Mouse (Mus musculus) thymus, adult 2 months (tissue): Measurements from ENCODE around the gene Rnf121. TPM values are rescaled to one million over a fixed set of nuclear protein-coding genes. Genes with fewer than 3 reads are reported as not detected.

ENCODE experiments used
- DNase-seq: peaks from one replicate; pipeline ENCODE4 v3.0.0; 2021
- H3K27ac ChIP-seq: fragments of 200-500 bp; 2 replicates; pipeline ENCODE4 v1.5.1; 2012; ENCODE audit warnings: low read length, control low read depth; ENCODE audit not compliant: control insufficient read depth, insufficient read depth
- H3K27me3 ChIP-seq: fragments of 200-500 bp; 2 replicates; pipeline ENCODE4 v1.6.1; 2012; ENCODE audit warnings: mild to moderate bottlenecking, low read length, moderate library complexity, mixed read lengths; ENCODE audit not compliant: control insufficient read depth, insufficient read depth
- H3K36me3 ChIP-seq: fragments of 200-500 bp; 2 replicates; pipeline ENCODE4 v1.6.1; 2012; ENCODE audit warnings: mild to moderate bottlenecking, low read length, moderate library complexity; ENCODE audit not compliant: control insufficient read depth, insufficient read depth
- H3K4me1 ChIP-seq: fragments of 200-500 bp; replicated peaks from 2 replicates; pipeline ENCODE4 v1.6.1; 2012; ENCODE audit warnings: low read length; ENCODE audit not compliant: control insufficient read depth, insufficient read depth
- H3K4me3 ChIP-seq: fragments of 200-500 bp; 2 replicates; pipeline ENCODE4 v1.5.1; 2012; ENCODE audit warnings: mild to moderate bottlenecking, low read length, control low read depth, moderate library complexity; ENCODE audit not compliant: control insufficient read depth, insufficient read depth
- CTCF ChIP-seq: fragments of 200-500 bp; IDR thresholded peaks from 2 replicates; pipeline ENCODE4 v1.5.1; 2012; ENCODE audit warnings: mild to moderate bottlenecking, control low read depth, low read length, moderate library complexity, borderline replicate concordance; ENCODE audit not compliant: control insufficient read depth, poor library complexity, insufficient read depth; ENCODE audit errors: extremely low read depth
- POLR2A ChIP-seq: fragments of 200-500 bp; IDR thresholded peaks from 2 replicates; pipeline ENCODE4 v1.6.1; 2012; ENCODE audit warnings: mild to moderate bottlenecking, low read length, control low read depth, moderate library complexity; ENCODE audit not compliant: control insufficient read depth, poor library complexity, insufficient read depth; ENCODE audit errors: extremely low read depth
- WGBS: fragments of 180-500 bp; shearing (Covaris S2); methylation state at CpG from one replicate; pipeline ENCODE4 v1.1.7; 2018; 5-methylcytosine and 5-hydroxymethylcytosine counted together
- polyA plus RNA-seq: library from polyadenylated mRNA; depleted of rRNA; stranded (reverse); fragments of >200 nt; gene quantifications from 2 replicates; pipeline ENCODE4 v1.2.3, GENCODE M21; 2012

Gene Rnf121
- polyA plus RNA-seq, 1 experiment: 41.0 TPM

GRCm38 (mm10) chr7:102104126-102104525 is 38.9 kb upstream of the Rnf121 start:
- TF ChIP-seq CTCF (no peak), POLR2A (no peak)
- H3K4me3 ChIP-seq: no peak overlapping the region
- peaks cover 42% of the 10 kb centered on the region for H3K4me1 ChIP-seq
- 80% methylated on average over 5 of the region's 5 CpGs for WGBS
- H3K27ac ChIP-seq: no peak overlapping the region
- DNase-seq: no peak
- H3K36me3 ChIP-seq: no peaks in the 10 kb centered on the region
- no peaks in the 10 kb centered on the region for H3K27me3 ChIP-seq

- H3K27me3 ChIP-seq: no peaks in the 10 kb centered on the region
Measured at GRCm38 (mm10) chr7:102103555-102103954, 38.3 kb upstream of the Rnf121 start.

DNA sequence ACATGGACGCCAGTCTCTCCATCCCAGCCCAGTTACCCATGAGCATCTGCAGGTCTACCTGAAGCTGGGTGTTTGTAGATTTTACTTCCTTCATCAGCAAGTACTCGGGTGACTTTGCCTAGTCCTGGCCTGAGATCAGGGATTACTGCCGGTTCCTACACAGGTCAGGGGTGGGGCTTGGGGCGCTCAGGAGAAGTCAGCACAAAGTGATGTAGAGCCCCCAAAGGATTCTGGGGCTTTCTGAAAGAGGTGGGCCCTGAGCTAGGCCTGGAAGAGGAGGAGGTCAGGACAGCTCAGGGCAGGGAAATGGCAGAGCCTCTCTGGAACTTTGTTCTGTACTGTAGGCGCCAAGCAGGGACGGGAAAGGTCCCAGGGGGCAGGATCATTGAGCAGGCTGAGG is 37.4 kb upstream of the Rnf121 start:
- no peak for TF ChIP-seq CTCF
- no peak for TF ChIP-seq POLR2A
- Histone ChIP-seq H3K4me1 (peaks cover 29% of the 10 kb centered on the region), H3K27ac (no peak overlapping the region), H3K36me3 (no peaks in the 10 kb centered on the region), H3K4me3 (no peak overlapping the region), H3K27me3 (no peaks in the 10 kb centered on the region)
- DNase-seq: no peak
- whole genome bisulfite sequencing: 84% methylated on average over 6 of the region's 6 CpGs

More at GRCm38 (mm10) chr7:102103555-102103954, 38.3 kb upstream of the Rnf121 start:
- Histone ChIP-seq H3K27ac (no peak overlapping the region), H3K36me3 (no peaks in the 10 kb centered on the region), H3K4me3 (no peak overlapping the region), H3K4me1 (peaks cover 37% of the 10 kb centered on the region)
- TF ChIP-seq CTCF (no peak), POLR2A (no peak)
- no peak for DNase-seq
- WGBS: 88% methylated on average over 2 of the region's 2 CpGs

GRCm38 (mm10) chr7:102102241-102102640 is 37.0 kb upstream of the Rnf121 start:
- peaks cover 26% of the 10 kb centered on the region for H3K4me1 ChIP-seq
- DNase-seq: no peak
- no peak for TF ChIP-seq CTCF
- TF ChIP-seq POLR2A: no peak
- H3K27me3 ChIP-seq: no peaks in the 10 kb centered on the region
- no peak overlapping the region for H3K27ac ChIP-seq
- no peak overlapping the region for H3K4me3 ChIP-seq
- H3K36me3 ChIP-seq: no peaks in the 10 kb centered on the region
- WGBS: 89% methylated on average over 8 of the region's 8 CpGs

DNA sequence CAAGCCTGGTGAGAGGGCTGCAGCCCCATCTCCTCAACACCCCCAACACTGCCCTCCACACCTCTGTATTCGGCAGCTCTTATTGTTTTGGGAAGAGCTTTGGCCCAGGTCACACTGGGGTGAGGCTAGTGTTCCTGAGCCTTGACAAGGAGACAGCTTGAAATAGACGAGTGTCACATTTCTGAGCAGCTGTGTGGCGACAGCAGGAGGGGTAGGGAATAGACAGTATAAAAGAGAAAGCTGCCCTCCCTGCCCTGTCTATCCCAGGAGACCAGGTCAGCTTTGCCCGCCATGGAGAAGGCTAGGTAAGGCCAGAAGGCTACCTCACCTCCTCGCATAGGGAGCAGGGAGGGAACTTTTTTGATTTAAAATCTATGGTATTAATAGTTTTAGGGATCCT is 36.2 kb upstream of the Rnf121 start, which contains the start of gene Art1:
Art1 (plus strand) TSS at position 257 of the 400 bp plus-strand sequence.
- Histone ChIP-seq H3K27me3 (no peaks in the 10 kb centered on the region), H3K27ac (no peak within 1 kb of the TSS), H3K4me1 (peaks cover 20% of the 10 kb centered on the region), H3K36me3 (no peaks in the 10 kb centered on the region), H3K4me3 (no peak within 1 kb of the TSS)
- no peak for TF ChIP-seq POLR2A
- no peak for TF ChIP-seq CTCF
- 90% methylated on average over 5 of the region's 5 CpGs for WGBS
- no peak for DNase-seq

DNA sequence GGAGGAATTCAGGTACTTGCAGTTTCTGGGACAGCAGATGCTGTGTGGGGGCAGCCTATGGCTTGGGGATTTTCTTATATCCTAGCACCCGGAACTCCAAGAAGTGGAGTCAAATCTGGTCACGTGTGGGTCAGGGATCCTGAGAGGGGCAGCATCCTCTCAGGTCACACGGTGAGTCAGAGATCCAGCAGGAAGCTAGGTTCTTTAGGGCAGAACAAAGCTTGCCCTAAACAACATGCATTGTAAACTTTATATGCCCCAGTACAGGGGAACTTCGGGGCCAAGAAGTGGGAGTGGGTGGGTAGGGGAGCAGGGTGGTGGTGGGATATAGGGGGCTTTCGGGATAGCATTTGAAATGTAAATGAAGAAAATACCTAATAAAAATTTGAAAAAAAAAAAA is 35.6 kb upstream of the Rnf121 start:
- Histone ChIP-seq H3K27me3 (no peaks in the 10 kb centered on the region), H3K27ac (no peak overlapping the region), H3K4me3 (no peak overlapping the region), H3K4me1 (peaks cover 16% of the 10 kb centered on the region), H3K36me3 (no peaks in the 10 kb centered on the region)
- WGBS: 94% methylated on average over 5 of the region's 5 CpGs
- no peak for DNase-seq
- TF ChIP-seq POLR2A (no peak), CTCF (no peak)
